Mouse (Mus musculus) mouse embryonic stem cell (cell line): Measurements from ENCODE around the gene Pinlyp.

Experiments
- in situ Hi-C, 2 experiments: fragments of 300-500 bp; cut with MboI; formaldehyde crosslinking; loops; 1 replicate in 1 of 2; 3 replicates in 1 of 2; pipeline ENCODE4 v1.14.3; 2019 to 2020; ENCODE audit warnings: low sequenced_read_pairs in 2 of 2, low pct_unique_long_range_greater_than_20kb in 1 of 2, mixed read lengths in 1 of 2; ENCODE audit not compliant: unreplicated experiment in 1 of 2

The Pinlyp gene

DNA sequence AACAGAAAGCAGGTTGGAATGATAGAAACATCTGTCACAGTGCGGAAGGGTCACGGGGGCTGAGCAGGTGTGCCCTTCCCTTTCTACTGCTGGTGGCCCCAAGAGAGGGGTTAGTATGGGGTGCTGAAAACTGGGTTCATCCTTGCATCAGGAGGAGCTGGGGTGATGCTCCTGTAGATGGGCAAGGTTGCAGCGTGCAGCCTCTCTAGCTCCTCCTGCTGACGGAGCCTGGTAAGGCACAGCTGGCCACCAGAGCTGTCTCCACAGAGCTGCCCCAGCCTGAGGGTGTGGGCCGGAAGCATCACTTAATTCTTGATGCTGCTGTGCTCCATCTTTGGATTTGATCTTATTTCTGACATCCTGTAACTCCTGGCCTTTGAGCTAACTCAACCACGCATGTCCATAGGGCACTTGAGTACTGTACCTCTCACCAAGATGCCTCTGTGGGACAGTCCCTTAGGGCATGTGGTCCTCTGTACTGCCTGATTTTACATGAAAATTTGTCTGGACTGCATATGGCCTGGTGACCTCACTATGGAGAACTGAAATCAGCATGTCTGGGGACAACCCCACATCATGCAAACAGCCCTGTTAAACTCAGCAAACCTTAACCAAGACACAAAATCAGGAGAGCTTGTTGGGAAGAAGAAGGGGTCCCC lies 18.8 kb upstream of the Pinlyp start:
- in situ Hi-C loops = no loop called here

DNA sequence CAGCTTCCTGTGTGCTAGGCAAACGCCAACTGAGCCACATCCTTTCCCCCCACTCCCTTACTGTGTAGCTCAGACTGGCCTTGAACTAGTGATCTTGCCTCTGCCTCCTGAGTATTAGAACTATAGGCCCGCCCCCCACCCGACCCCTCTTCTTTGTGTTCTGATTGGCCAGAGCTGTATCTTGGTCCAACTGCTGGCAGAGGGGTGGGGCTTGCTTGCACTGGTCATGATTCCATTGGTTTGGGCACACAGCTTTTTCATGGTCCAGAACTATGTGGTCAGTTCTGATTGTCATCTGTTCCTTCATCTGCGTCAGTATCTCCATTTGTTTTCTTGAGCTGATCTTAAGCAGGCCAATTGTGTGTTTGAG lies 17.9 kb upstream of the Pinlyp start:
- in situ Hi-C loops = no loop called here

- in situ Hi-C loops = no loop called here
Measured at GRCm38 (mm10) chr7:24563191-24563836, 17.4 kb upstream of the Pinlyp start.

- in situ Hi-C loops = no loop called here
Measured at GRCm38 (mm10) chr7:24561450-24561849, 15.5 kb upstream of the Pinlyp start.

GRCm38 (mm10) chr7:24555786-24556185 lies 9.9 kb upstream of the Pinlyp start:
- in situ Hi-C loops = no loop called here

- in situ Hi-C loops = no loop called here
Measured at GRCm38 (mm10) chr7:24551985-24552759, 6.3 kb upstream of the Pinlyp start.

- in situ Hi-C loops = no loop called here
Measured at GRCm38 (mm10) chr7:24547534-24548036, 1.7 kb upstream of the Pinlyp start.

DNA sequence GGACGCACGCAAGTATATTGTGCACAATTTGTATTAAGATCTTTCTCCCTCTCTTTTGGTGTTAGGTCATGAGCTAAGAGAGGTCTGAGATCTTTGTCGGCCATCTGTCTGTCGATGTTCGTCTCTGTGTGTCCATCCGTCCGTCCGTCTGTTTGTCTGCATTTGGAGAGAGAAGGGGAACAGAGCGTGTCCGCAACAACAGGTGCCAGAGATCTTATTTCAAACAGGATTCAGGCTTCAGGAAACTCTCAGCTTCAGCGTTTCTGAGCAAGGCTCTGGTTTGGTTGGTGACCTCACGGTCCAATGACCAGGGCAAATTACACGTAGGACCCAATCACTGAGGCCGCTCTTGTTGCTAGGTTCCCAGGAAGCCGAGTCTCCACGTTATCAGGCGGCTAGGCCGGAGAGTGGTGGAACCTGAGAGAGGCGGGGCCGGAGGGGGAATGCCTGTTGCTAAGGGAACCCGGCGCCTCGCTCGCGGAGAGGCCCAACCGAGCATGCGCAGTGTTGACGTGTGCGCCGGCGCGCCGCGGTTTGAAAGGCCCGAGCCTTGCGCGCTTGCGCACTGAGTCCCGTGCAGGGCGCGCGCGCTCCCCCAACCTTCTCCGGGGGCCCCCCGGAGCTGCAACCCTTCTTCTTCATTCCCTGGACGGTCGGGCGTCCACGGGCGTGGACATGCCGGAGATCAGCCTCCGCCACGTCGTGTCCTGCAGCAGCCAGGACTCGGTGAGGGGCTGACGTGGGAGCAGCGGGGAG lies 894 bp upstream of the Pinlyp start:
- in situ Hi-C loops = no loop called here

- in situ Hi-C loops = no loop called here
Measured at GRCm38 (mm10) chr7:24544506-24544905, 1.4 kb downstream of the Pinlyp start.

DNA sequence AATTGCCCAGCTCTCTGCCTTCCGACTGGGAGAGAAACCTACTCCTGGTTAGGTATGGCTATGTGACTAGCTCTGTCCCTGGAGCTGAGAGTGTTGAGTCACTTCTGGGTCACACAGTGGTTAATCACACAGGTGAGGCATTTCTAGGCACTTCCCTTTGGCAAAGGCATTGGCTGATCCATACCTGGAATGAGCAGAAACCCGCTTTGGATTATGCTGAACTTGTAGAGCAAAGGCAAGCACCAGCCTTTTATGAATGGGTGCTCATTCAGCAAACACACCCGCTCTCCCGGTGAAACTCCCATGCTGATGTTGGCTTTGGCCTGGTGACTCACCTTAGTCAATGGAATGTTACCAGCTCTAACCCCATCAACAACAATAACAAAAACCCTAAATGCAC lies 6.2 kb downstream of the Pinlyp start:
- in situ Hi-C loops = no loop called here

- in situ Hi-C loops = no loop called here
Measured at GRCm38 (mm10) chr7:24538701-24539100, 7.2 kb downstream of the Pinlyp start.

DNA sequence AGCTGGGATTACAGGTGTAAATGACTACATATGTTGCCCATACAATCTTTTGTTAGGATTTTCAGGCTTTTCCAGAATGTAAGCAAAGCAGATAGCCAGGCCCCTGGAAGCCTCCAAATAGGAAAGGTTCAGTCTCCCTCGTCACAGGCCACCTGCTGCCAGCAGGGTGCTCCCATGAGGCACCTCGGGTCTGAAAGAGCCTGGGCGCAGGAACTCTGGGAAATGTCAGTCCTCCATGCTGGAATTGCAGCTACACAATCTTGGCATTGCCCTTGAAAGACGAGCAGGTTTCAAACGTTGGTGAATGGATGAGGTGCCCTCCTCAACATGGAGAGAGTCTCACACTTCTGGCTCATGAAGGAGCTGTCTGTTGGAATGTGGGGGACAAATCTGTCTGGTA lies 7.8 kb downstream of the Pinlyp start:
- in situ Hi-C loops = no loop called here

GRCm38 (mm10) chr7:24537591-24537990 lies 8.3 kb downstream of the Pinlyp start:
- in situ Hi-C loops = no loop called here

DNA sequence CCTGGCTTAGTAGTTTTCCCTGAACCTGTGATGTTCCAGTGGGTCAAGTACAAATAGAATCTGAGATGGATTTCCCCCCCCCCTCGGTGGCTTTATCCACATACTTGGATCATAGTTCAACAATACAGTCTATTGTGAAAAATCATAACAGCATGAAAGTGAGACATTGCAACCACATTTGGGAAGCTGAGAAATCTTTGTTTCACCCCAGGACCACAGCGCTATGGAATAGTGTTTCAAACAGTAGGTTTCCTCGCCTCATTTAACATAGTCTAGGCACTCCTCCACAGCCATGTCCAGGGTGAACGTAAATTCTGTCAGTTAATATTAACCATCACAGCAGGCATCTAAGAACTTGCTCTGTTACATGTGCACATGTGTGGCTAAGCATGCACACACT lies 8.8 kb downstream of the Pinlyp start:
- in situ Hi-C loops = no loop called here

GRCm38 (mm10) chr7:24534301-24534700 lies 11.6 kb downstream of the Pinlyp start:
- in situ Hi-C loops = loop anchor here in 1 of 2 experiments (5.0 kb wide), 2 partner anchors 57 to 63 kb away; no protein-coding TSS in a partner anchor

DNA sequence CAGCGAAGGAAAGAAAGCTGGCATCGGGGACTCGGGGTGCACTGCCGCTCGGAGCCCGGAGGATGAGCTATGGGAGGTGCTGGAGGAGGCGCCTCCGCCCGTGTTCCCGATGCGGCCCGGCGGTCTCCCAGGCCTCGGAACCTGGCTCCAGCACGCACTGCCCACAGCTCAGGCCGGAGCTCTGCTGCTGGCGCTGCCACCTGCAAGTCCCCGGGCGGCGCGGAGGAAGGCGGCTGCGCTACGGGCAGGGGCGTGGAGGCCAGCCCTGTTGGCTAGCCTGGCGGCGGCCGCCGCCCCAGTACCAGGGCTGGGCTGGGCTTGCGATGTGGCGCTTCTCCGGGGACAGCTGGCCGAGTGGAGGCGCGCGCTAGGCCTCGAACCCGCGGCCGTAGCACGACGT lies 12.1 kb downstream of the Pinlyp start:
- in situ Hi-C loops = loop anchor here in 1 of 2 experiments (5.0 kb wide), 2 partner anchors 57 to 63 kb away; no protein-coding TSS in a partner anchor

DNA sequence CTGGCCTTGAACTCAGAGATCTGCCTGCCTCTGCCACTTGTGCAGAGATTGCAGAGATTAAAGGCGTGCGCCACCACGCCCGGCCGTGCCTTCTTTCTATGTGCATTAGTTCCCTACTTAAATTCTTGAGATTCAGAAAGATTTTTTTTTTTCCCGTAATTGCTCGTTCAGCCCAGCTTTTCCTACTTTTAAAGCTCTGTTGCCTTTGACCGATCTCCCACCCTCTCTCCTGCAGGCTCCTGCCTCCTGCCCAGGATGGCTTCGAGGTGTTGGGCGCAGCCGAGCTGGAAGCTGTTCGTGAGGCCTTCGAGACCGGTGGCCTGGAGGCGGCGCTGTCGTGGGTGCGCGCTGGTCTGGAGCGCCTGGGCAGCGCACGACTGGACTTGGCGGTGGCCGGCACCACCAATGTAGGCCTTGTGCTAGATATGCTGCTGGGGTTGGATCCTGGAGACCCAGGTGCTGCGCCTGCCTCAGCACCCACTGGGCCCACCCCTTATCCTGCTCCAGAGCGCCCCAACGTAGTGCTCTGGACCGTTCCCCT lies 12.8 kb downstream of the Pinlyp start:
- in situ Hi-C loops = loop anchor here in 1 of 2 experiments (5.0 kb wide), 2 partner anchors 56 to 64 kb away; no protein-coding TSS in a partner anchor

DNA sequence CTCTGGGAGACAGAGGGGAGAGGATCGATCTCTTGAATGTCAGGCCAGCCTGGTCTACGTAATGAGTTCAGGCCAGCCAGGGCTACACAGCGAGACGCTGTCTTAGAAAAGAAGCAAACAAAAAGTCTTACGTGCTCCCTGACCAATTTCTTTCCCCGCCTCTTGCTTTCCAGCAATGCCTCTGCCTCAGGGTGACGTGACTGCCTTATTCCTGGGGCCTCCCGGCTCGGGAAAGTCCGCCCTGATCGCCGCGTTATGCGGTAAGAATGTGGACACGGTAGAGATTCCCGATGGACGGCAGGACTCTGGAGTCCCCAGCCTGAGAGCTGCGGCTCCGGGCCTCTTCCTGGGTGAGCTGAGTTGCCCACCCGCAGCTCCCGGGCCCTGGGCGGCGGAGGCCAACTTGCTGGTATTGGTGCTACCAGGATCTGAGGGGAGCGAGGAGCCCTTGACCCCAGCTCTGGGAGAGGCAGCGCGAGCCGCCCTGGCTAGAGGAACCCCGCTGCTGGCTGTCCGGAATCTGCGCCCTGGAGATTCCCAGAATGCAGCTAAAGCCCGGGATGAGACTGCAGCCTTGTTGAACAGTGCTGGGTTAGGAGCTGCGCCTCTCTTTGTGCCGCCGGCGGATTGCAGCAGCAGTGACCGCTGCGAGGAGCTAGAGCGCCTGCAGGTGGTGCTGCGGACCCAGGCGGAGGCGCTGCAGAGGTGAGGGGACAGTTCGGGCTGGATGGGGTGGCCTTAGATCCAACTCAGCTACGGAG lies 14.5 kb downstream of the Pinlyp start:
- in situ Hi-C loops = loop anchor here in 1 of 2 experiments (5.0 kb wide), 2 partner anchors 54 to 66 kb away; no protein-coding TSS in a partner anchor
